Mouse (Mus musculus) adrenal gland, postnatal 10 days (tissue): ENCODE data around the gene Lgals2. TPM values are rescaled to one million over a fixed set of nuclear protein-coding genes. Genes with fewer than 3 reads are reported as not detected.

Experiments used
- DNase-seq: peaks from one replicate; pipeline ENCODE4 v3.0.0; 2021; ENCODE audit warnings: mixed read lengths
- total RNA-seq, 2 experiments: library from RNA; stranded (reverse); gene quantifications; 2 replicates each; pipeline ENCODE4 v1.2.3; 2021

The Lgals2 gene
- total RNA-seq, 2 experiments from 2014 or later: 1.8 to 5.1 TPM

- DNase-seq: peak; percentile 60
These were observed 11.5 kb downstream of the Lgals2 start for GRCm38 (mm10) chr15:78843581-78844469.

- peak; percentile 83 for DNase-seq
These were observed 12.8 kb downstream of the Lgals2 start, which contains the start of gene Cdc42ep1 for GRCm38 (mm10) chr15:78842371-78843163. Gene Cdc42ep1 (plus strand): TSS chr15:78842624.

GRCm38 (mm10) chr15:78841161-78841790, 14.1 kb downstream of the Lgals2 start:
- DNase-seq: no peak

GRCm38 (mm10) chr15:78840751-78841150, 14.6 kb downstream of the Lgals2 start:
- DNase-seq: no peak

GRCm38 (mm10) chr15:78840241-78840640, 15.1 kb downstream of the Lgals2 start:
- DNase-seq: peak; percentile 41

GRCm38 (mm10) chr15:78839744-78840143, 15.6 kb downstream of the Lgals2 start:
- DNase-seq: peak; percentile 13

GRCm38 (mm10) chr15:78836086-78836621, 19.2 kb downstream of the Lgals2 start:
- DNase-seq: peak; percentile 62

- DNase-seq: peak; percentile 59
These were observed 19.9 kb downstream of the Lgals2 start for GRCm38 (mm10) chr15:78835200-78836085.

- peak; percentile 58 for DNase-seq
These were observed 20.9 kb downstream of the Lgals2 start for GRCm38 (mm10) chr15:78834233-78835005.

GRCm38 (mm10) chr15:78833582-78833981, 21.7 kb downstream of the Lgals2 start:
- DNase-seq: no peak

GRCm38 (mm10) chr15:78832701-78833123, 22.6 kb downstream of the Lgals2 start:
- peak; percentile 91 for DNase-seq

GRCm38 (mm10) chr15:78831720-78832657, 23.3 kb downstream of the Lgals2 start:
- DNase-seq: peak; percentile 64

GRCm38 (mm10) chr15:78830742-78831719, 24.3 kb downstream of the Lgals2 start:
- peak; percentile 14 for DNase-seq

GRCm38 (mm10) chr15:78829636-78830035, 25.7 kb downstream of the Lgals2 start:
- no peak for DNase-seq

- no peak for DNase-seq
These were observed 27.0 kb downstream of the Lgals2 start for GRCm38 (mm10) chr15:78828315-78828714.

- DNase-seq: peak; percentile 81
These were observed 28.8 kb downstream of the Lgals2 start for GRCm38 (mm10) chr15:78826213-78827204.

GRCm38 (mm10) chr15:78816074-78816391, 39.3 kb downstream of the Lgals2 start:
- no peak for DNase-seq
